In the genomic region with DNA sequence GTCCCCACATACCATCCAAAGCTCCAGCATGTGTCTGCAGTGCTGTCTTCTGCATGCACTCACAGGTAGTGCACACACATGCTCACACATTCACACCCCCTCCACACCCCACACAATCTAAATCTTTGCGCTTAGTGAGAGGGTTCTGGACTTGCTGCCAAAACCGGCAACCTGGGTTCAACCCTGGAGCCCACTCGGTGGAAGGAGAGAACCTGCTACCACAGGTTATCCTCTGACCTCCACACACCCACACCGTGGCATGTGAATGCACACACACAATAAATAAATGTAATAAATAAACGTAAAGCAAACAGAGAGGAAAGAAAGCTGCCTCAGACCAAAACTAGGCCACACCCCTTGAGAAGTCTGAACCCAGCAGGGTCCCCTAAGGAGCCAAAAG, we compare ENCODE assay signal across 9 mouse cellular contexts. TPM values are rescaled to one million over a fixed set of nuclear protein-coding genes. Genes with fewer than 3 reads are reported as not detected.
DNase-seq lines count a peak whose midpoint lies in the region; ATAC-seq and TF ChIP-seq lines count a peak whose summit lies in the region.
"Had no signal": no experiment of that assay in that cellular context is flagged by ENCODE, and none has a peak within 500 bp of the region (broad histone marks: within the 10 kb centered on the region; RNA-seq: fewer than 3 reads in every experiment).

No protein-coding gene starts in this region.

- TF ChIP-seq CTCF in G1E (IDR thresholded peaks at IDR 0.05; ENCODE audit: low read depth, low read length) = no peak
- TF ChIP-seq CTCF in liver, postnatal 0 days (IDR thresholded peaks at IDR 0.05; ENCODE audit: low read depth) = no peak

- ATAC-seq in heart, embryonic 13.5 days (ENCODE audit: extremely low read depth, insufficient number of reproducible peaks, low FRiP score, low TSS enrichment) = no peak
- no peak for ATAC-seq in G1E (ENCODE audit: extremely low read depth, insufficient number of reproducible peaks, low FRiP score, poor library complexity, severe bottlenecking)
- no peak for ATAC-seq in forebrain, embryonic 16.5 days
- ATAC-seq in liver, postnatal 0 days = no peak

- peak overlapping the region; percentile 96 for H3K4me2 ChIP-seq in heart, embryonic 13.5 days
- peak overlapping the region; percentile 74 for H3K4me2 ChIP-seq in forebrain, embryonic 16.5 days (ENCODE audit: low read length)
- H3K4me2 ChIP-seq in liver, postnatal 0 days (ENCODE audit: low read depth, low read length) = peak overlapping the region; percentile 75

- TF ChIP-seq EP300 in liver, postnatal 0 days (IDR thresholded peaks at IDR 0.05; ENCODE audit: low read depth) = no peak

- H3K27me3 ChIP-seq in heart, embryonic 13.5 days (replicated peaks) = no peaks in the 10 kb centered on the region
- no peaks in the 10 kb centered on the region for H3K27me3 ChIP-seq in G1E (ENCODE audit: insufficient read depth, low read length)
- no peaks in the 10 kb centered on the region for H3K27me3 ChIP-seq in forebrain, embryonic 16.5 days (replicated peaks; ENCODE audit: control insufficient read depth, insufficient read depth, low read length)
- no peaks in the 10 kb centered on the region for H3K27me3 ChIP-seq in liver, postnatal 0 days (ENCODE audit: insufficient read depth, low read length)
- H3K27me3 ChIP-seq: Patski had no signal

- no peaks in the 10 kb centered on the region for H3K9me3 ChIP-seq in heart, embryonic 13.5 days
- no peaks in the 10 kb centered on the region for H3K9me3 ChIP-seq in G1E (replicated peaks)
- H3K9me3 ChIP-seq in forebrain, embryonic 16.5 days (ENCODE audit: control insufficient read depth, low read length) = no peaks in the 10 kb centered on the region
- no peaks in the 10 kb centered on the region for H3K9me3 ChIP-seq in liver, postnatal 0 days (ENCODE audit: low read length)

- 72% methylated on average over 5 of the region's 5 CpGs for WGBS in heart, embryonic 13.5 days
- WGBS in forebrain, embryonic 16.5 days = 78% methylated on average over 5 of the region's 5 CpGs
- 84% methylated on average over 5 of the region's 5 CpGs for WGBS in liver, postnatal 0 days (ENCODE audit: insufficient replicate concordance)

- peak overlapping the region; percentile 82 for H3K4me3 ChIP-seq in heart, embryonic 13.5 days
- peak overlapping the region; percentile 95 for H3K4me3 ChIP-seq in G1E (ENCODE audit: low read depth, low read length)
- H3K4me3 ChIP-seq in forebrain, embryonic 16.5 days (replicated peaks; ENCODE audit: low read length) = peak overlapping the region; percentile 71
- H3K4me3 ChIP-seq in liver, postnatal 0 days (ENCODE audit: low read depth, low read length) = peak overlapping the region; percentile 80

- H3K27ac ChIP-seq in heart, embryonic 13.5 days (replicated peaks) = peak overlapping the region; percentile 99; the same call in 1 of the 2 replicates
- H3K27ac ChIP-seq in forebrain, embryonic 16.5 days (ENCODE audit: low read length) = no peak overlapping the region; the same call in 1 of the 2 replicates
- H3K27ac ChIP-seq in liver, postnatal 0 days (ENCODE audit: low read depth) = peak overlapping the region; percentile 99; the same call in 1 of the 2 replicates

- peak overlapping the region; percentile 94 for H3K9ac ChIP-seq in heart, embryonic 13.5 days
- H3K9ac ChIP-seq in forebrain, embryonic 16.5 days (replicated peaks; ENCODE audit: low read depth, low read length) = peak overlapping the region; percentile 53
- peak overlapping the region; percentile 69 for H3K9ac ChIP-seq in liver, postnatal 0 days (replicated peaks)

- peaks cover 32% of the 10 kb centered on the region for H3K4me1 ChIP-seq in heart, embryonic 13.5 days
- peaks cover 55% of the 10 kb centered on the region for H3K4me1 ChIP-seq in G1E (ENCODE audit: insufficient read depth, low read depth, low read length)
- peaks cover 20% of the 10 kb centered on the region for H3K4me1 ChIP-seq in forebrain, embryonic 16.5 days (replicated peaks; ENCODE audit: control insufficient read depth, insufficient read depth, low read length)
- peaks cover 26% of the 10 kb centered on the region for H3K4me1 ChIP-seq in liver, postnatal 0 days (ENCODE audit: insufficient read depth)

- H3K36me3 ChIP-seq in heart, embryonic 13.5 days = peaks cover 58% of the 10 kb centered on the region
- H3K36me3 ChIP-seq in G1E (replicated peaks) = peaks cover 77% of the 10 kb centered on the region
- peaks cover 18% of the 10 kb centered on the region for H3K36me3 ChIP-seq in forebrain, embryonic 16.5 days (ENCODE audit: control insufficient read depth, insufficient read depth)
- H3K36me3 ChIP-seq in liver, postnatal 0 days (replicated peaks; ENCODE audit: insufficient read depth, low read length) = peaks cover 39% of the 10 kb centered on the region

- DNase-seq in heart, postnatal 4 days = no peak
- no peak for DNase-seq in G1E (ENCODE audit: low spot score)
- DNase-seq in liver, postnatal 0 days = no peak
- DNase-seq in spleen, postnatal 36 days (ENCODE audit: low spot score in 2 of 2) = no peak
- DNase-seq in urinary bladder, adult 18-20 months (ENCODE audit: low spot score in 2 of 2) = no peak
- DNase-seq in right cerebral cortex, postnatal 36 days (ENCODE audit: low spot score in 2 of 2) = no peak

RNA-seq across cellular contexts. Expression of gene Akt1s1, which starts 1.0 kb away (rescaled TPM):
- 96.5 and 101 TPM in 2 replicates for polyA plus RNA-seq in heart, embryonic 13.5 days (2015; fragmentation: Nextera tagmentation; extraction: Ambion mirVana)
- total RNA-seq in heart, postnatal 4 days (2021) = 10 to 100 TPM; 70.6 to 82.6 TPM
- total RNA-seq in G1E (2014; fragmentation: Nextera tagmentation) = 13.3 and 14.4 TPM in 2 replicates
- 23.7 and 32.5 TPM in 2 replicates for total RNA-seq in G1E (2017)
- 290 and 566 TPM in 2 replicates for polyA plus RNA-seq in G1E (2012)
- polyA plus RNA-seq in forebrain, embryonic 16.5 days (2015; fragmentation: Nextera tagmentation; extraction: Ambion mirVana) = 103 and 110 TPM in 2 replicates
- polyA plus RNA-seq in liver, postnatal 0 days (2015; fragmentation: Nextera tagmentation; extraction: Ambion mirVana) = 36.9 and 38.6 TPM in 2 replicates

RNA-seq across cellular contexts. Expression of gene Tbc1d17, which starts 1.1 kb away (rescaled TPM):
- polyA plus RNA-seq in heart, embryonic 13.5 days (2015; fragmentation: Nextera tagmentation; extraction: Ambion mirVana) = 56.1 and 57.0 TPM in 2 replicates
- 10 to 100 TPM; 33.0 to 38.0 TPM for total RNA-seq in heart, postnatal 4 days (2021)
- total RNA-seq in G1E (2014; fragmentation: Nextera tagmentation) = 32.3 and 33.5 TPM in 2 replicates
- 25.7 and 33.5 TPM in 2 replicates for total RNA-seq in G1E (2017)
- polyA plus RNA-seq in G1E (2012) = 65.4 and 75.7 TPM in 2 replicates
- 121 and 122 TPM in 2 replicates for polyA plus RNA-seq in forebrain, embryonic 16.5 days (2015; fragmentation: Nextera tagmentation; extraction: Ambion mirVana)
- 28.2 and 30.5 TPM in 2 replicates for polyA plus RNA-seq in liver, postnatal 0 days (2015; fragmentation: Nextera tagmentation; extraction: Ambion mirVana)

RNA-seq across cellular contexts. Expression of gene Pnkp, which starts 9.2 kb away (rescaled TPM):
- 24.0 and 24.3 TPM in 2 replicates for polyA plus RNA-seq in heart, embryonic 13.5 days (2015; fragmentation: Nextera tagmentation; extraction: Ambion mirVana)
- total RNA-seq in heart, postnatal 4 days (2021) = 10 to 100 TPM; 19.6 to 19.9 TPM
- total RNA-seq in G1E (2014; fragmentation: Nextera tagmentation) (20.5 and 35.8 TPM in 2 replicates), G1E (2017) (28.2 and 36.2 TPM in 2 replicates)
- 33.0 and 35.9 TPM in 2 replicates for polyA plus RNA-seq in G1E (2012)
- 29.4 and 32.6 TPM in 2 replicates for polyA plus RNA-seq in forebrain, embryonic 16.5 days (2015; fragmentation: Nextera tagmentation; extraction: Ambion mirVana)
- 25.6 and 27.9 TPM in 2 replicates for polyA plus RNA-seq in liver, postnatal 0 days (2015; fragmentation: Nextera tagmentation; extraction: Ambion mirVana)

RNA-seq across cellular contexts. Expression of gene Ptov1, which starts 21.8 kb away (rescaled TPM):
- polyA plus RNA-seq in heart, embryonic 13.5 days (2015; fragmentation: Nextera tagmentation; extraction: Ambion mirVana) = 256 and 266 TPM in 2 replicates
- total RNA-seq in heart, postnatal 4 days (2021) = 100 to 1,000 TPM; 237 to 248 TPM
- total RNA-seq in G1E (2014; fragmentation: Nextera tagmentation) (65.9 and 75.4 TPM in 2 replicates), G1E (2017) (27.2 and 33.2 TPM in 2 replicates)
- polyA plus RNA-seq in G1E (2012) = 145 and 150 TPM in 2 replicates
- 551 and 582 TPM in 2 replicates for polyA plus RNA-seq in forebrain, embryonic 16.5 days (2015; fragmentation: Nextera tagmentation; extraction: Ambion mirVana)
- polyA plus RNA-seq in liver, postnatal 0 days (2015; fragmentation: Nextera tagmentation; extraction: Ambion mirVana) = 43.5 and 49.8 TPM in 2 replicates

RNA-seq across cellular contexts. Expression of gene Atf5, which starts 31.3 kb away (rescaled TPM):
- 2.4 and 2.7 TPM in 2 replicates for polyA plus RNA-seq in heart, embryonic 13.5 days (2015; fragmentation: Nextera tagmentation; extraction: Ambion mirVana)
- total RNA-seq in heart, postnatal 4 days (2021) = 10 to 100 TPM; 34.9 to 37.2 TPM
- 37.7 and 58.5 TPM in 2 replicates for total RNA-seq in G1E (2014; fragmentation: Nextera tagmentation)
- total RNA-seq in G1E (2017) = 5.2 and 8.6 TPM in 2 replicates
- 282 and 396 TPM in 2 replicates for polyA plus RNA-seq in G1E (2012)
- polyA plus RNA-seq in forebrain, embryonic 16.5 days (2015; fragmentation: Nextera tagmentation; extraction: Ambion mirVana) = 3.4 and 3.7 TPM in 2 replicates
- polyA plus RNA-seq in liver, postnatal 0 days (2015; fragmentation: Nextera tagmentation; extraction: Ambion mirVana) = 66.6 and 72.5 TPM in 2 replicates
